Mouse (Mus musculus) midbrain, embryonic 15.5 days (tissue): Measurements from ENCODE around the gene Mt4. TPM values are rescaled to one million over a fixed set of nuclear protein-coding genes. Genes with fewer than 3 reads are reported as not detected.
"Not testable (repeated sequence)": the region's sequence is repeated elsewhere in the genome, so short reads cannot be mapped to it uniquely, and the experiment has no call there.

Experiments
- ATAC-seq: fragments of 200-750 bp; cut with Nextera tagmentation; replicated peaks from 2 replicates; pipeline ENCODE4 v1.8.0; 2017; ENCODE audit warnings: moderate TSS enrichment
- H3K27ac ChIP-seq: fragments of 300-500 bp; sonication (generic); 2 replicates; pipeline ENCODE4 v1.5.1; 2015; ENCODE audit warnings: mild to moderate bottlenecking, inconsistent platforms
- H3K27me3 ChIP-seq: fragments of 300-500 bp; sonication (generic); replicated peaks from 2 replicates; pipeline ENCODE4 v1.6.1; 2015; ENCODE audit warnings: inconsistent platforms
- H3K36me3 ChIP-seq: fragments of 300-500 bp; sonication (generic); replicated peaks from 2 replicates; pipeline ENCODE4 v1.6.1; 2015; ENCODE audit warnings: inconsistent platforms
- H3K4me1 ChIP-seq: fragments of 300-500 bp; sonication (generic); 2 replicates; pipeline ENCODE4 v1.6.1; 2015; ENCODE audit warnings: inconsistent platforms
- H3K4me2 ChIP-seq: fragments of 300-500 bp; sonication (generic); 2 replicates; pipeline ENCODE4 v1.6.1; 2015; ENCODE audit warnings: inconsistent platforms, mild to moderate bottlenecking, moderate library complexity
- H3K4me3 ChIP-seq: fragments of 300-500 bp; sonication (generic); 2 replicates; pipeline ENCODE4 v1.5.1; 2015; ENCODE audit warnings: mild to moderate bottlenecking, inconsistent platforms
- H3K9ac ChIP-seq: fragments of 300-500 bp; sonication (generic); 2 replicates; pipeline ENCODE4 v1.6.1; 2015; ENCODE audit warnings: mild to moderate bottlenecking, inconsistent platforms
- H3K9me3 ChIP-seq: fragments of 300-500 bp; sonication (generic); 2 replicates; pipeline ENCODE4 v1.6.1; 2016; ENCODE audit warnings: inconsistent platforms
- WGBS: fragments of 180-500 bp; shearing (Covaris S2); methylation state at CpG from one replicate; pipeline ENCODE4 v1.1.7; 2015; ENCODE audit warnings: mixed read lengths; 5-methylcytosine and 5-hydroxymethylcytosine counted together
- polyA plus RNA-seq: library from polyadenylated mRNA; unstranded; fragments of >200 nt; fragmentation: Nextera tagmentation; extraction: Ambion mirVana; gene quantifications from 2 replicates; pipeline ENCODE4 v1.2.1, GENCODE M21; 2015

Mt4 gene
- polyA plus RNA-seq, 1 experiment from 2014 or later: not detected

- H3K4me3 ChIP-seq: no peak overlapping the region
- H3K9ac ChIP-seq: no peak overlapping the region
- H3K36me3 ChIP-seq: no peaks in the 10 kb centered on the region
- 36% methylated on average over 1 of the region's 1 CpGs for WGBS
- peaks cover 3% of the 10 kb centered on the region for H3K4me1 ChIP-seq
- no peak for ATAC-seq
- no peaks in the 10 kb centered on the region for H3K27me3 ChIP-seq
- no peaks in the 10 kb centered on the region for H3K9me3 ChIP-seq
- no peak overlapping the region for H3K4me2 ChIP-seq
- no peak overlapping the region for H3K27ac ChIP-seq
Observed at GRCm38 (mm10) chr8:94113435-94113834, 23.6 kb upstream of the Mt4 start.

GRCm38 (mm10) chr8:94113972-94114371, 23.0 kb upstream of the Mt4 start:
- Histone ChIP-seq H3K27me3 (no peaks in the 10 kb centered on the region), H3K9ac (no peak overlapping the region), H3K9me3 (no peaks in the 10 kb centered on the region), H3K4me1 (peaks cover 8% of the 10 kb centered on the region), H3K36me3 (no peaks in the 10 kb centered on the region), H3K4me3 (no peak overlapping the region), H3K4me2 (no peak overlapping the region), H3K27ac (no peak overlapping the region)
- 85% methylated on average over 2 of the region's 2 CpGs for WGBS
- no peak for ATAC-seq

- Histone ChIP-seq H3K4me1 (peaks cover 22% of the 10 kb centered on the region), H3K27ac (peak overlapping the region; percentile 74), H3K27me3 (no peaks in the 10 kb centered on the region), H3K36me3 (no peaks in the 10 kb centered on the region), H3K4me2 (peak overlapping the region; percentile 20; the same call in 1 of the 2 replicates), H3K9me3 (no peaks in the 10 kb centered on the region), H3K4me3 (no peak overlapping the region), H3K9ac (0 out of 2 replicates have a peak overlapping the region, but pooled peaks have one; percentile 14)
- WGBS: 0% methylated on average over 6 of the region's 6 CpGs
- peak; percentile 89 for ATAC-seq
Observed at GRCm38 (mm10) chr8:94118776-94119430, 18.1 kb upstream of the Mt4 start.

GRCm38 (mm10) chr8:94121625-94122024, 15.4 kb upstream of the Mt4 start:
- 76% methylated on average over 9 of the region's 9 CpGs for WGBS
- no peak overlapping the region for H3K4me2 ChIP-seq
- H3K9me3 ChIP-seq: no peaks in the 10 kb centered on the region
- H3K36me3 ChIP-seq: no peaks in the 10 kb centered on the region
- peaks cover 22% of the 10 kb centered on the region for H3K4me1 ChIP-seq
- no peak for ATAC-seq
- no peaks in the 10 kb centered on the region for H3K27me3 ChIP-seq
- no peak overlapping the region for H3K9ac ChIP-seq
- no peak overlapping the region for H3K27ac ChIP-seq
- H3K4me3 ChIP-seq: no peak overlapping the region

- peaks cover 27% of the 10 kb centered on the region for H3K4me1 ChIP-seq
- no peak overlapping the region for H3K4me3 ChIP-seq
- H3K4me2 ChIP-seq: no peak overlapping the region
- H3K27me3 ChIP-seq: no peaks in the 10 kb centered on the region
- no peak overlapping the region for H3K27ac ChIP-seq
- no peak overlapping the region for H3K9ac ChIP-seq
- H3K9me3 ChIP-seq: no peaks in the 10 kb centered on the region
- H3K36me3 ChIP-seq: no peaks in the 10 kb centered on the region
- 50% methylated on average over 8 of the region's 8 CpGs for WGBS
- no peak for ATAC-seq
Observed at GRCm38 (mm10) chr8:94122711-94123468, 14.1 kb upstream of the Mt4 start.

- Histone ChIP-seq H3K9ac (no peak overlapping the region), H3K9me3 (no peaks in the 10 kb centered on the region), H3K4me3 (no peak overlapping the region), H3K4me1 (peaks cover 12% of the 10 kb centered on the region; the same call in 1 of the 2 replicates), H3K36me3 (no peaks in the 10 kb centered on the region), H3K27ac (no peak overlapping the region), H3K4me2 (no peak overlapping the region), H3K27me3 (no peaks in the 10 kb centered on the region)
- WGBS: 63% methylated on average over 6 of the region's 6 CpGs
- 0 out of 2 replicates have a peak, but pooled peaks have one; percentile 42 for ATAC-seq
Observed at GRCm38 (mm10) chr8:94127711-94128110, 9.3 kb upstream of the Mt4 start.

- H3K9ac ChIP-seq: no peak overlapping the region
Observed at GRCm38 (mm10) chr8:94129133-94129789, 7.7 kb upstream of the Mt4 start.

GRCm38 (mm10) chr8:94130126-94130525, 6.9 kb upstream of the Mt4 start:
- no peaks in the 10 kb centered on the region for H3K27me3 ChIP-seq
- no peak overlapping the region for H3K4me2 ChIP-seq
- no peaks in the 10 kb centered on the region for H3K36me3 ChIP-seq
- ATAC-seq: no peak
- 0 out of 2 replicates have a peak, but pooled peaks cover 5% of the 10 kb centered on the region for H3K4me1 ChIP-seq
- WGBS: 90% methylated on average over 4 of the region's 4 CpGs
- no peak overlapping the region for H3K9ac ChIP-seq
- no peak overlapping the region for H3K27ac ChIP-seq
- no peak overlapping the region for H3K4me3 ChIP-seq
- H3K9me3 ChIP-seq: no peaks in the 10 kb centered on the region

More at GRCm38 (mm10) chr8:94129133-94129789, 7.7 kb upstream of the Mt4 start:
- WGBS: 70% methylated on average over 6 of the region's 6 CpGs
- no peak for ATAC-seq
- no peaks in the 10 kb centered on the region for H3K36me3 ChIP-seq
- H3K4me3 ChIP-seq: no peak overlapping the region
- no peak overlapping the region for H3K27ac ChIP-seq
- no peak overlapping the region for H3K4me2 ChIP-seq
- H3K9me3 ChIP-seq: no peaks in the 10 kb centered on the region
- no peaks in the 10 kb centered on the region for H3K27me3 ChIP-seq
- 0 out of 2 replicates have a peak, but pooled peaks cover 5% of the 10 kb centered on the region for H3K4me1 ChIP-seq

- H3K27ac ChIP-seq: no peak overlapping the region
- H3K27me3 ChIP-seq: no peaks in the 10 kb centered on the region
- 88% methylated on average over 5 of the region's 5 CpGs for WGBS
- ATAC-seq: no peak
- H3K4me3 ChIP-seq: no peak overlapping the region
- no peaks in the 10 kb centered on the region for H3K36me3 ChIP-seq
- 0 out of 2 replicates have a peak, but pooled peaks cover 5% of the 10 kb centered on the region for H3K4me1 ChIP-seq
- H3K9ac ChIP-seq: no peak overlapping the region
- H3K4me2 ChIP-seq: no peak overlapping the region
- H3K9me3 ChIP-seq: no peaks in the 10 kb centered on the region
Observed at GRCm38 (mm10) chr8:94132096-94132495, 4.9 kb upstream of the Mt4 start.

- not testable (repeated sequence) for H3K9me3 ChIP-seq, ATAC-seq
- 77% methylated on average over 3 of the region's 3 CpGs for WGBS
Observed at GRCm38 (mm10) chr8:94134601-94135000, 2.4 kb upstream of the Mt4 start.

GRCm38 (mm10) chr8:94135556-94135955, 1.4 kb upstream of the Mt4 start:
- Histone ChIP-seq H3K27ac (no peak overlapping the region), H3K4me2 (no peak overlapping the region), H3K4me3 (no peak overlapping the region), H3K4me1 (no peaks in the 10 kb centered on the region), H3K9me3 (no peaks in the 10 kb centered on the region), H3K36me3 (no peaks in the 10 kb centered on the region), H3K27me3 (no peaks in the 10 kb centered on the region), H3K9ac (no peak overlapping the region)
- 95% methylated on average over 6 of the region's 6 CpGs for WGBS
- no peak for ATAC-seq

More at GRCm38 (mm10) chr8:94134601-94135000, 2.4 kb upstream of the Mt4 start:
- not testable (repeated sequence) for H3K4me1 ChIP-seq, H3K9ac ChIP-seq, H3K4me3 ChIP-seq, H3K4me2 ChIP-seq, H3K27me3 ChIP-seq, H3K36me3 ChIP-seq, H3K27ac ChIP-seq

GRCm38 (mm10) chr8:94136192-94136591, 805 bp upstream of the Mt4 start:
- no peaks in the 10 kb centered on the region for H3K36me3 ChIP-seq
- no peaks in the 10 kb centered on the region for H3K4me1 ChIP-seq
- ATAC-seq: no peak
- H3K27ac ChIP-seq: no peak overlapping the region
- 78% methylated on average over 7 of the region's 7 CpGs for WGBS
- H3K9ac ChIP-seq: no peak overlapping the region
- no peak overlapping the region for H3K4me3 ChIP-seq
- H3K4me2 ChIP-seq: no peak overlapping the region
- H3K9me3 ChIP-seq: no peaks in the 10 kb centered on the region
- no peaks in the 10 kb centered on the region for H3K27me3 ChIP-seq
